Mouse (Mus musculus): Measurements from ENCODE around the gene Polr2b. TPM values are rescaled to one million over a fixed set of nuclear protein-coding genes. Genes with fewer than 3 reads are reported as not detected.
A peak's percentile ranks its signal among the peaks of the same experiment; 100 is the strongest.

Gene Polr2b
- polyA plus RNA-seq, 1 experiment = 46.4 TPM

DNA sequence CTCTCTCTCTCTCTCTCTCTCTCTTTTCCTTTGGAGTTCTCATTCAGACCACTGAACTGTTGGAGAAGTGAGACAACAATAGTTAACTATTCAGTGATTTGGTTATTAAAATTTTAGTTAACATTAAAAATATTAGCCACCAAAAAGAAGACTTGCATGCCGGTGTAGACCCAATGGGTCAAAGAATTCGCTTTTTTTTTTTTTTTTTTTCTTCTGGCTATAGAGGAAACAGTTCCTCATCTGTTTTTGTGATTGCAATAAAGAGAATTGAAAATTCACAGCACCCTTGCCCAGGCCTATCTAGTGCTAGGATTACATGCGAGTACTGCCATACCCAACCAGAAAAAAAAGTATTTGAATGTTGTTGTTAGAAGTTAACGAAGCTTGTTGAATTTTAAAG, 42.5 kb upstream of the Polr2b start:
- Histone ChIP-seq H3K4me3 (replicated peaks; ENCODE audit: insufficient read depth, low read depth, low read length) (no peak overlapping the region), H3K27ac (ENCODE audit: insufficient read depth, low read length) (no peak overlapping the region), H3K4me1 (ENCODE audit: control insufficient read depth, insufficient read depth, low read length) (no peaks in the 10 kb centered on the region), H3K27me3 (ENCODE audit: control insufficient read depth, insufficient read depth, low read length) (no peaks in the 10 kb centered on the region; the same call in 1 of the 2 replicates)
- TF ChIP-seq CTCF (IDR thresholded peaks at IDR 0.05; ENCODE audit: borderline replicate concordance, insufficient read depth, low read depth, low read length) (no peak), POLR2A (IDR thresholded peaks at IDR 0.05; ENCODE audit: borderline replicate concordance, insufficient read depth, low read length) (no peak)
- DNase-seq = no peak
- 82% methylated on average over 4 of the region's 4 CpGs for WGBS

DNA sequence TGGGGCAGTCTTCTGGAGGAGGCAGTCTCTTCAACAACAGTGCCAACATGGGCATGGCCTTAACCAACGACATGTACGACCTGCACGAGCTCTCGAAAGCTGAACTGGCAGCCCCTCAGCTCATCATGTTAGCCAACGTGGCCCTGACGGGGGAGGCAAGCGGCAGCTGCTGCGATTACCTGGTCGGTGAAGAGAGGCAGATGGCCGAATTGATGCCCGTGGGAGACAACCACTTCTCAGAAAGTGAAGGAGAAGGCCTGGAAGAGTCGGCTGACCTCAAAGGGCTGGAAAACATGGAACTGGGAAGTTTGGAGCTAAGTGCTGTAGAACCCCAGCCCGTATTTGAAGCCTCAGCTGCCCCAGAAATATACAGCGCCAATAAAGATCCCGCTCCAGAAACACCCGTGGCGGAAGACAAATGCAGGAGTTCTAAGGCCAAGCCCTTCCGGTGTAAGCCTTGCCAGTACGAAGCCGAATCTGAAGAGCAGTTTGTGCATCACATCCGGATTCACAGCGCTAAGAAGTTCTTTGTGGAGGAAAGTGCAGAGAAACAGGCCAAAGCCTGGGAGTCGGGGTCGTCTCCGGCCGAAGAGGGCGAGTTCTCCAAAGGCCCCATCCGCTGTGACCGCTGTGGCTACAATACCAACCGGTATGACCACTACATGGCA, 41.9 kb upstream of the Polr2b start:
- TF ChIP-seq CTCF (IDR thresholded peaks at IDR 0.05; ENCODE audit: borderline replicate concordance, insufficient read depth, low read depth, low read length) (no peak), POLR2A (IDR thresholded peaks at IDR 0.05; ENCODE audit: borderline replicate concordance, insufficient read depth, low read length) (no peak)
- H3K27me3 ChIP-seq (ENCODE audit: control insufficient read depth, insufficient read depth, low read length) = no peaks in the 10 kb centered on the region; the same call in 1 of the 2 replicates
- WGBS = 85% methylated on average over 30 of the region's 30 CpGs
- DNase-seq = no peak
- no peaks in the 10 kb centered on the region for H3K4me1 ChIP-seq (ENCODE audit: control insufficient read depth, insufficient read depth, low read length)
- no peak overlapping the region for H3K27ac ChIP-seq (ENCODE audit: insufficient read depth, low read length)
- no peak overlapping the region for H3K4me3 ChIP-seq (replicated peaks; ENCODE audit: insufficient read depth, low read depth, low read length)

DNA sequence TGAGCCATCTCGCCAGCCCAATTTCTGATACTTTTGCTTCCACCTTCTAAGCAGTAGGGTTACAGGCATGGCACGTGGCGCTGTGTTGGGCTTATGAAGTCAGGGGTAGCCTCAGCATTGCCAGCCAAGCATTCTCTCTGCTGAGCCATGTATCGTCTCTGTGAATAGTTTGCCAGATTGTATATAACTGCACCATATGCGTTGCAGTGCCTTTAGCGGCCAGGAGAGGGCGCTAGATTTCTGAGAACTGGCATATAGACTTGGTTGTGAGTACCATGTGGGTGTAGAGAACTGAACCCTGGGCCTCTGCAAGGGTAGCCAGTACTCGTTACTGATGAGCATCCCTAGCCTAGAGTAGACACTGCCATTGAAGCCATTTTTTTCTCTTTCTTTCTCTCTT, 40.5 kb upstream of the Polr2b start:
- H3K27me3 ChIP-seq (ENCODE audit: control insufficient read depth, insufficient read depth, low read length) = no peaks in the 10 kb centered on the region; the same call in 1 of the 2 replicates
- H3K4me3 ChIP-seq (replicated peaks; ENCODE audit: insufficient read depth, low read depth, low read length) = no peak overlapping the region
- WGBS = 74% methylated on average over 8 of the region's 8 CpGs
- H3K27ac ChIP-seq (ENCODE audit: insufficient read depth, low read length) = no peak overlapping the region
- no peaks in the 10 kb centered on the region for H3K4me1 ChIP-seq (ENCODE audit: control insufficient read depth, insufficient read depth, low read length)
- no peak for DNase-seq
- no peak for TF ChIP-seq POLR2A (IDR thresholded peaks at IDR 0.05; ENCODE audit: borderline replicate concordance, insufficient read depth, low read length)
- no peak for TF ChIP-seq CTCF (IDR thresholded peaks at IDR 0.05; ENCODE audit: borderline replicate concordance, insufficient read depth, low read depth, low read length)

DNA sequence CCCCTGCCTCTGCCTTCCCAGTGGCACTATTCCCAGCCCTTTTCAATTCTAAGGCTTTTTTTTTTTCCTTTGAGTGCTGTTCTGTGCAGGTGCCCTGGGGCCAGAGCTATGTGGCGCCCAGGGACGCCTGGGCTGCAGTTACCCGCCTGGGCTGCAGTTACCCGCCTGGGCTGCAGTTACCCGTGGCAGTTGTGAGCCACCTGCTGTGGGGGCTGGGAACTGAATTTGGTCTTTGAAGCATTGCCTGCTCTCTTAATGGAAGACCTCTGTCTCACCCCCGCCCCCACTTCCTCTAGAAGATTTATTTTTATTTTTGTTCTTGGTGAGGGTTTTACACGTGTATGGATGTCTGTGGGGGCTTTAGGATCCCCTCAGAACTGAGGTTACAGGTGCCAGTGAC, 36.8 kb upstream of the Polr2b start:
- TF ChIP-seq CTCF (IDR thresholded peaks at IDR 0.05; ENCODE audit: borderline replicate concordance, insufficient read depth, low read depth, low read length) (no peak), POLR2A (IDR thresholded peaks at IDR 0.05; ENCODE audit: borderline replicate concordance, insufficient read depth, low read length) (no peak)
- Histone ChIP-seq H3K27me3 (ENCODE audit: control insufficient read depth, insufficient read depth, low read length) (no peaks in the 10 kb centered on the region), H3K4me3 (replicated peaks; ENCODE audit: insufficient read depth, low read depth, low read length) (no peak overlapping the region), H3K27ac (ENCODE audit: insufficient read depth, low read length) (no peak overlapping the region), H3K4me1 (ENCODE audit: control insufficient read depth, insufficient read depth, low read length) (no peaks in the 10 kb centered on the region)
- 75% methylated on average over 7 of the region's 7 CpGs for WGBS
- DNase-seq = no peak

DNA sequence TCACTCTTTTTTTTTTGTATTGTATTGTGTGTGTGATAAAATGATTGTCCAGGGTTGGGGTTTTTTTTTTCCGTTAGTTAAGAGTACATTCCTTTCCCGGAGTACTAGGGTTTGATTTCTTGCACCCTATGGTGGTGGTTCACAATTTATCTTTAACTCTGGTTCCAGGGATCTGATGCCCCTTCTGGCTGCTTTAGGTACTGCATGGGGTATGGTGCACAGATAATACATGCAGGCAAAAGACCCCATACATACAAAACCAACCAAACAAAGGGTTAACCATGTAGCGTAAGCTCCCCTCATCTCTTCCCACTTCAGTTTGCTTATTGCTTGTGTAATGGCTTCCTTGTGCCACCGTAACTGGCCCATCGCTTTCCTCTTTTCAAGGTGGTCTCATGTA, 34.0 kb upstream of the Polr2b start:
- WGBS = 88% methylated on average over 5 of the region's 5 CpGs
- H3K4me1 ChIP-seq (ENCODE audit: control insufficient read depth, insufficient read depth, low read length) = no peaks in the 10 kb centered on the region
- H3K27ac ChIP-seq (ENCODE audit: insufficient read depth, low read length) = no peak overlapping the region
- peak; percentile 17; the same call in 1 of the 2 replicates for TF ChIP-seq CTCF (IDR thresholded peaks at IDR 0.05; ENCODE audit: borderline replicate concordance, insufficient read depth, low read depth, low read length)
- no peak for TF ChIP-seq POLR2A (IDR thresholded peaks at IDR 0.05; ENCODE audit: borderline replicate concordance, insufficient read depth, low read length)
- no peaks in the 10 kb centered on the region for H3K27me3 ChIP-seq (ENCODE audit: control insufficient read depth, insufficient read depth, low read length)
- DNase-seq = no peak
- no peak overlapping the region for H3K4me3 ChIP-seq (replicated peaks; ENCODE audit: insufficient read depth, low read depth, low read length)

DNA sequence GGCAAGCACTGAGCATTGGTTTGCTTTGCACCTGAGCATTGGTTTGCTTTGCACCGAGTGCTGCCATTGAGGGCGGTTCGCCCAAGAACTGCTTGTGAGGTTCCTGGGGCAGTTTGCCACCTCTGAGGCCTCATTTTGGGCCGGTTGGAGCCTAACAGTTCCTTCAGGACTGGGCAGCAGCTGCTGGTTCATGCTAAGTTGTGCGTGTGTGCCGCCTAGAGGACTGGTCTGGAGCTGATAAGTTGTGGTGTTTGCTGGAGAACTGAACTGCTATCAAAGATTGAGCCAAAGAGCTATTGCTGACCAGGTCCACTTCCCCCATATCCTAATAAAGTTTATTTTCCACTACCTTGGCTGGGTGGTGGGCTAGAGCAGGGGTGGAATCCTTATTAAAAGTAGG, 32.7 kb upstream of the Polr2b start:
- WGBS = 86% methylated on average over 6 of the region's 6 CpGs
- H3K27me3 ChIP-seq (ENCODE audit: control insufficient read depth, insufficient read depth, low read length) = no peaks in the 10 kb centered on the region

DNA sequence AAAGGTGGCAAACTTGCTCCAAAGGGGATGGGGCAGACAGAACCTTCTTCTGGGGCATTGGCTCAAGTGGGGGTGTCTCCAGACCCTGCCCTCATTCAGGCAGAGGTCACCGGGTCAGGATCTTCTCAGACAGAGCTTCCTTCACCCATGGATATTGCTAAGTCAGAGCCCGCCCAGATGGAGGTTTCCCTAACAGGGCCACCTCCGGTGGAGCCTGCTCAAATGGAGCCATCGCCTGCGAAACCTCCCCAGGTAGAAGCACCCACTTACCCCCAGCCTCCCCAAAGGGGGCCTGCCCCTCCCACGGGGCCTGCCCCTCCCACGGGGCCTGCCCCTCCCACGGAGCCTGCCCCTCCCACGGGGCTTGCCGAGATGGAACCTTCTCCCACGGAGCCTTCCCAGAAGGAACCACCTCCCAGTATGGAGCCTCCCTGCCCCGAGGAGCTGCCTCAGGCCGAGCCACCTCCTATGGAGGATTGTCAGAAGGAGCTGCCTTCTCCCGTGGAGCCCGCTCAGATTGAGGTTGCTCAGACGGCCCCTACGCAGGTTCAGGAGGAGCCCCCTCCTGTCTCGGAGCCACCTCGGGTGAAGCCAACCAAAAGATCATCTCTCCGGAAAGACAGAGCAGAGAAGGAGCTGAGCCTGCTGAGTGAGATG, 28.3 kb upstream of the Polr2b start:
- DNase-seq = no peak
- peak overlapping the region; percentile 69 for H3K4me3 ChIP-seq (replicated peaks; ENCODE audit: insufficient read depth, low read depth, low read length)
- 28% methylated on average over 20 of the region's 20 CpGs for WGBS
- no peak for TF ChIP-seq POLR2A (IDR thresholded peaks at IDR 0.05; ENCODE audit: borderline replicate concordance, insufficient read depth, low read length)
- no peak for TF ChIP-seq CTCF (IDR thresholded peaks at IDR 0.05; ENCODE audit: borderline replicate concordance, insufficient read depth, low read depth, low read length)
- no peak overlapping the region for H3K27ac ChIP-seq (ENCODE audit: insufficient read depth, low read length)
- no peaks in the 10 kb centered on the region for H3K27me3 ChIP-seq (ENCODE audit: control insufficient read depth, insufficient read depth, low read length)
- H3K4me1 ChIP-seq (ENCODE audit: control insufficient read depth, insufficient read depth, low read length) = 0 out of 2 replicates have a peak, but pooled peaks cover 2% of the 10 kb centered on the region

More for the DNA sequence above, 32.7 kb upstream of the Polr2b start:
- H3K4me1 ChIP-seq (ENCODE audit: control insufficient read depth, insufficient read depth, low read length) = no peaks in the 10 kb centered on the region
- H3K4me3 ChIP-seq (replicated peaks; ENCODE audit: insufficient read depth, low read depth, low read length) = no peak overlapping the region
- TF ChIP-seq CTCF (IDR thresholded peaks at IDR 0.05; ENCODE audit: borderline replicate concordance, insufficient read depth, low read depth, low read length) (no peak), POLR2A (IDR thresholded peaks at IDR 0.05; ENCODE audit: borderline replicate concordance, insufficient read depth, low read length) (no peak)
- no peak for DNase-seq
- no peak overlapping the region for H3K27ac ChIP-seq (ENCODE audit: insufficient read depth, low read length)

DNA sequence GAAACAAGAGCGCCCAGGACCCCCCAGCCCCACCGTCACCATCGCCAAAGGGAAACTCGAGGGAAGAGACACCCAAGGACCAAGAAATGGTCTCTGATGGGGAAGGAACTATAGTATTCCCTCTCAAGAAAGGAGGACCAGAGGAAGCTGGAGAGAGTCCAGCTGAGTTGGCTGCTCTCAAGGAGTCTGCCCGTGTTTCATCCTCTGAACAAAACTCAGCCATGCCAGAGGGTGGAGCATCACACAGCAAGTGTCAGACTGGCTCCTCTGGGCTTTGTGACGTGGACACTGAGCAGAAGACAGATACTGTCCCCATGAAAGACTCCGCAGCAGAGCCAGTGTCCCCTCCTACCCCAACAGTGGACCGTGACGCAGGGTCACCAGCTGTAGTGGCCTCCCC, 27.7 kb upstream of the Polr2b start:
- Histone ChIP-seq H3K4me3 (replicated peaks; ENCODE audit: insufficient read depth, low read depth, low read length) (peak overlapping the region; percentile 69), H3K27ac (ENCODE audit: insufficient read depth, low read length) (no peak overlapping the region), H3K27me3 (ENCODE audit: control insufficient read depth, insufficient read depth, low read length) (no peaks in the 10 kb centered on the region), H3K4me1 (ENCODE audit: control insufficient read depth, insufficient read depth, low read length) (0 out of 2 replicates have a peak, but pooled peaks cover 2% of the 10 kb centered on the region)
- 12% methylated on average over 9 of the region's 9 CpGs for WGBS
- TF ChIP-seq CTCF (IDR thresholded peaks at IDR 0.05; ENCODE audit: borderline replicate concordance, insufficient read depth, low read depth, low read length) (no peak), POLR2A (IDR thresholded peaks at IDR 0.05; ENCODE audit: borderline replicate concordance, insufficient read depth, low read length) (no peak)
- DNase-seq = peak in 1 of 2 experiments; percentile 47
